Mouse (Mus musculus) cerebellum, adult 2 months (tissue): ENCODE measurements at regions not wholly inside any gene's neighbourhood (a gene's known extent, or its start where the extent isn't known, plus 50 kb on each side); places are given as distances from the start of the nearest gene placed in this dataset.

Source experiments
- DNase-seq, 2 experiments: peaks; one replicate each; pipeline ENCODE4 v3.0.0; 2021
- H3K27ac ChIP-seq: fragments of 200-500 bp; 2 replicates; pipeline ENCODE4 v1.5.1; 2012; ENCODE audit warnings: low read length, control low read depth, inconsistent platforms; ENCODE audit not compliant: insufficient read depth
- H3K27me3 ChIP-seq: fragments of 200-500 bp; 2 replicates; pipeline ENCODE4 v1.6.1; 2012; ENCODE audit warnings: inconsistent platforms, mild to moderate bottlenecking, low read length, moderate library complexity; ENCODE audit not compliant: control insufficient read depth, insufficient read depth
- H3K4me1 ChIP-seq: fragments of 200-500 bp; 2 replicates; pipeline ENCODE4 v1.6.1; 2011; ENCODE audit warnings: low read length; ENCODE audit not compliant: control insufficient read depth, insufficient read depth
- H3K4me3 ChIP-seq: fragments of 200-500 bp; replicated peaks from 2 replicates; pipeline ENCODE3; 2011; ENCODE audit warnings: mild to moderate bottlenecking, low read depth, low read length, control low read depth; ENCODE audit not compliant: insufficient read depth
- CTCF ChIP-seq: fragments of 200-500 bp; IDR thresholded peaks from 2 replicates; pipeline ENCODE4 v1.5.1; 2011; ENCODE audit warnings: low read depth, mild to moderate bottlenecking, control low read depth, low read length, moderate library complexity, borderline replicate concordance; ENCODE audit not compliant: insufficient read depth
- POLR2A ChIP-seq: fragments of 200-500 bp; IDR thresholded peaks from 2 replicates; pipeline ENCODE4 v1.6.1; 2011; ENCODE audit warnings: low read length, control low read depth, borderline replicate concordance; ENCODE audit not compliant: insufficient read depth
- WGBS: fragments of 180-500 bp; shearing (Covaris S2); methylation state at CpG from one replicate; pipeline ENCODE4 v1.1.7; 2018; 5-methylcytosine and 5-hydroxymethylcytosine counted together

DNA sequence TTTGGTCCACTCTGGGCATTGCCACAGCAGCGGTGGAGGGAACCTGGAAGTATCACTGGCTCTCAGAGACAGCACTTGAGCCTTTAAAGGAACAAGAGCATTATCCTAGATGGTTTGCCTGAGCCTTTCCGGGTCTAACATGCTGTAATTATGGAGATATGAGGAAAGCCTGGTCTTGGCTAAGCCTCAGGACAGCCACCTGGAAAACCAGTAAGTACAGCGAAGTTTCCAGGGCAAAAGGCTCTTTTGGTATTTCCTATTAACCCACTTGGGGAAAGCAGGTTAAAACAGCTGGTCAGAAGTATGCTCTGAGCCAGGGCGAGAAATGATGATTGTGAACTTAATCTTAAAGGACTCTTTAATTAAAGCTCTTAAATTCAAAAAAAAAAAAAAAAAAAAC lies 777.5 kb downstream of the Slc4a3 start:
- TF ChIP-seq POLR2A (no peak), CTCF (no peak)
- no peaks in the 10 kb centered on the region for H3K27me3 ChIP-seq
- DNase-seq: no peak
- 79% methylated on average over 4 of the region's 4 CpGs for WGBS
- no peak overlapping the region for H3K4me3 ChIP-seq
- H3K27ac ChIP-seq: no peak overlapping the region
- no peaks in the 10 kb centered on the region for H3K4me1 ChIP-seq

GRCm38 (mm10) chr1:76336011-76336410 lies 789.9 kb downstream of the Slc4a3 start:
- TF ChIP-seq CTCF (no peak), POLR2A (no peak)
- H3K27me3 ChIP-seq: no peaks in the 10 kb centered on the region
- H3K4me1 ChIP-seq: no peaks in the 10 kb centered on the region
- H3K4me3 ChIP-seq: no peak overlapping the region
- DNase-seq: no peak
- H3K27ac ChIP-seq: no peak overlapping the region

DNA sequence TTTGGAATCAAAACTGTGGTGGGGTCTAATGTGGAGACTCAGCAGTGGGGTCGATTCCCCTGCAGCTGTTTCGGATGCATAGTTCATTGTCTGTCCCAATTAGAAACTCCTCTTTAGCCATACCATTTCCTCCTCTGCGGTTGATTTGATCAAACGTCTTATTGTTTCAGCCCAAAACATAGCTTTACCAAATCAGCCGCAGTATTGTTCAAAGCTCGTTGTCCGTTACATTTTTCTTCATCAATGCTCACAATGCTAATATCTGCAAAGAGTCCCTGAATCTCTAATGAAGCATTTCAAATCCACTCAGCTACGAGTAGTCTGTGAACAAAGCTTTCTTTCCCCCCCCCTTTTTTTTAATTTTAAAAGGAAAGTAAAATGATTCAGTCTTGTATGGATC lies 816.0 kb downstream of the Slc4a3 start:
- 65% methylated on average over 8 of the region's 8 CpGs for WGBS
- no peaks in the 10 kb centered on the region for H3K27me3 ChIP-seq
- TF ChIP-seq CTCF (no peak), POLR2A (no peak)
- DNase-seq: no peak
- no peak overlapping the region for H3K27ac ChIP-seq
- no peaks in the 10 kb centered on the region for H3K4me1 ChIP-seq
- H3K4me3 ChIP-seq: no peak overlapping the region

- TF ChIP-seq POLR2A: no peak
- TF ChIP-seq CTCF: no peak
- H3K27ac ChIP-seq: no peak overlapping the region
- peak; percentile 9 to 24 for DNase-seq
- WGBS: 20% methylated on average over 2 of the region's 2 CpGs
- no peaks in the 10 kb centered on the region for H3K4me1 ChIP-seq
- no peaks in the 10 kb centered on the region for H3K27me3 ChIP-seq
- no peak overlapping the region for H3K4me3 ChIP-seq
Observed at GRCm38 (mm10) chr1:76373931-76374330, 827.9 kb downstream of the Slc4a3 start.

DNA sequence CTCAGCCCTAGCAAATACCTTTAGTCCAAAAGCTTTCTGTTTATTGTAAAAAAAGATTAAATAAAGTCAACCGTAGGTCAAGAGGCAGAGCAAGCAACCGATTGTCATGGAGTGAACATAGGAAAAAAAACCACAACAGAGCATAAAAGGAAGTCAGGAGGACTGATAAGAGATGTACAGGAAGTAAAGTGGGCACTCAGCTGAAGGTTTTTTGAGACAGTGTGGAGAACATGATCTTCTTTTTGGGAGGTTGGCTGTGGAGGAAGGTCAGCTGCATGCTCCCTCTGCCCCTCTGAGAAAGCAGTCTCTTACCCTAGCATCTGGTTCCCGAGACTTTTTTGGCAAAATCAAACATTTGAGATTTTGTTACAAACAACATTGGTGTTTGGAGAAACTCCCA lies 832.1 kb downstream of the Slc4a3 start:
- no peak for DNase-seq
- 83% methylated on average over 3 of the region's 3 CpGs for WGBS
- H3K4me3 ChIP-seq: no peak overlapping the region
- H3K27me3 ChIP-seq: no peaks in the 10 kb centered on the region
- TF ChIP-seq POLR2A: no peak
- no peak for TF ChIP-seq CTCF
- H3K27ac ChIP-seq: no peak overlapping the region
- H3K4me1 ChIP-seq: no peaks in the 10 kb centered on the region

GRCm38 (mm10) chr1:76392536-76392935 lies 846.5 kb downstream of the Slc4a3 start:
- H3K4me1 ChIP-seq: no peaks in the 10 kb centered on the region
- H3K27me3 ChIP-seq: no peaks in the 10 kb centered on the region
- peak in 1 of 2 experiments; percentile 2 for DNase-seq
- no peak overlapping the region for H3K4me3 ChIP-seq
- WGBS: 55% methylated on average over 6 of the region's 6 CpGs
- H3K27ac ChIP-seq: no peak overlapping the region
- TF ChIP-seq CTCF (no peak), POLR2A (no peak)

GRCm38 (mm10) chr1:76394038-76394437 lies 848.0 kb downstream of the Slc4a3 start:
- H3K4me3 ChIP-seq: no peak overlapping the region
- no peak overlapping the region for H3K27ac ChIP-seq
- H3K4me1 ChIP-seq: no peaks in the 10 kb centered on the region
- 61% methylated on average over 8 of the region's 8 CpGs for WGBS
- no peak for TF ChIP-seq POLR2A
- TF ChIP-seq CTCF: no peak
- no peak for DNase-seq
- no peaks in the 10 kb centered on the region for H3K27me3 ChIP-seq

DNA sequence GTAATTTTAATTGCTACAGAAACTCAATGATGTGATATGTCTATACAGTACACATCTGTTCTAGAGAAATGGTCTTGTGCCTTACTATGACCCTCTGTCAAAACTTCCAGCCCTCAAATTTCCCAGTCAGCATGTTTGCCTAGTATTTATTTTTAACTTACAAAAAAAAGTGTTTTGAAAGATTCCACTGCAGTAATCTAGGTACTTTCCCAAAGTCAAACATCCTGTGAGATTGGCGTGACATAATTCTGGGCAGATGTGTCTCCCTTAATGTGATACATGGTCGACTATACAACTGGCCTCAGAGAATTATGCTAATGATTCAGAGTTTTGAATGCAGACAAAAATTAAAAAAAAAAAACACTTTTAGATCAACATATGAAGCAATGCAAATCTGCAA lies 856.8 kb downstream of the Slc4a3 start:
- H3K27ac ChIP-seq: no peak overlapping the region
- no peaks in the 10 kb centered on the region; the same call in 1 of the 2 replicates for H3K27me3 ChIP-seq
- H3K4me1 ChIP-seq: no peaks in the 10 kb centered on the region
- TF ChIP-seq POLR2A (no peak), CTCF (no peak)
- 88% methylated on average over 2 of the region's 2 CpGs for WGBS
- no peak for DNase-seq
- H3K4me3 ChIP-seq: no peak overlapping the region
